Mouse (Mus musculus): ENCODE results near the gene Myoc. TPM values are rescaled to one million over a fixed set of nuclear protein-coding genes. Genes with fewer than 3 reads are reported as not detected.
"Not testable (repeated sequence)": the region's sequence is repeated elsewhere in the genome, so short reads cannot be mapped to it uniquely, and the experiment has no call there.

The Myoc gene
- polyA plus RNA-seq, 1 experiment from 2014 or later: not detected

- no peaks in the 10 kb centered on the region for H3K4me1 ChIP-seq (ENCODE audit: control insufficient read depth, insufficient read depth, low read length)
- H3K27me3 ChIP-seq (ENCODE audit: control insufficient read depth, insufficient read depth, low read length): no peaks in the 10 kb centered on the region
- no peak overlapping the region for H3K4me2 ChIP-seq (ENCODE audit: low read depth, low read length)
- H3K4me3 ChIP-seq (replicated peaks; ENCODE audit: low read length): no peak overlapping the region
- ATAC-seq (ENCODE audit: insufficient read depth, low FRiP score): no peak
- 75% methylated on average over 1 of the region's 1 CpGs for WGBS
- no peak overlapping the region for H3K9ac ChIP-seq (ENCODE audit: low read length)
- no peaks in the 10 kb centered on the region for H3K36me3 ChIP-seq (ENCODE audit: control insufficient read depth, insufficient read depth, low read length)
- no peak overlapping the region for H3K27ac ChIP-seq (ENCODE audit: low read length)
- no peaks in the 10 kb centered on the region for H3K9me3 ChIP-seq (replicated peaks; ENCODE audit: control insufficient read depth, low read length)
These were observed 23.4 kb upstream of the Myoc start for GRCm38 (mm10) chr1:162615511-162615910.

GRCm38 (mm10) chr1:162620487-162620886, 18.5 kb upstream of the Myoc start:
- Histone ChIP-seq H3K9me3 (replicated peaks; ENCODE audit: control insufficient read depth, low read length) (no peaks in the 10 kb centered on the region), H3K9ac (ENCODE audit: low read length) (no peak overlapping the region), H3K36me3 (ENCODE audit: control insufficient read depth, insufficient read depth, low read length) (no peaks in the 10 kb centered on the region), H3K4me2 (ENCODE audit: low read depth, low read length) (no peak overlapping the region), H3K27me3 (ENCODE audit: control insufficient read depth, insufficient read depth, low read length) (no peaks in the 10 kb centered on the region), H3K4me1 (ENCODE audit: control insufficient read depth, insufficient read depth, low read length) (no peaks in the 10 kb centered on the region), H3K27ac (ENCODE audit: low read length) (no peak overlapping the region), H3K4me3 (replicated peaks; ENCODE audit: low read length) (no peak overlapping the region)
- no peak for ATAC-seq (ENCODE audit: insufficient read depth, low FRiP score)
- 61% methylated on average over 4 of the region's 4 CpGs for WGBS

GRCm38 (mm10) chr1:162623895-162624294, 15.1 kb upstream of the Myoc start:
- no peaks in the 10 kb centered on the region for H3K9me3 ChIP-seq (replicated peaks; ENCODE audit: control insufficient read depth, low read length)
- H3K4me1 ChIP-seq (ENCODE audit: control insufficient read depth, insufficient read depth, low read length): no peaks in the 10 kb centered on the region
- no peak overlapping the region for H3K9ac ChIP-seq (ENCODE audit: low read length)
- H3K4me3 ChIP-seq (replicated peaks; ENCODE audit: low read length): no peak overlapping the region
- 30% methylated on average over 4 of the region's 4 CpGs for WGBS
- no peak overlapping the region for H3K27ac ChIP-seq (ENCODE audit: low read length)
- H3K36me3 ChIP-seq (ENCODE audit: control insufficient read depth, insufficient read depth, low read length): no peaks in the 10 kb centered on the region
- ATAC-seq (ENCODE audit: insufficient read depth, low FRiP score): no peak
- no peaks in the 10 kb centered on the region for H3K27me3 ChIP-seq (ENCODE audit: control insufficient read depth, insufficient read depth, low read length)
- H3K4me2 ChIP-seq (ENCODE audit: low read depth, low read length): no peak overlapping the region

- no peak overlapping the region for H3K4me3 ChIP-seq (replicated peaks; ENCODE audit: low read length)
- no peak overlapping the region for H3K4me2 ChIP-seq (ENCODE audit: low read depth, low read length)
- H3K4me1 ChIP-seq (ENCODE audit: control insufficient read depth, insufficient read depth, low read length): no peaks in the 10 kb centered on the region
- no peaks in the 10 kb centered on the region for H3K9me3 ChIP-seq (replicated peaks; ENCODE audit: control insufficient read depth, low read length)
- no peaks in the 10 kb centered on the region for H3K27me3 ChIP-seq (ENCODE audit: control insufficient read depth, insufficient read depth, low read length)
- H3K9ac ChIP-seq (ENCODE audit: low read length): no peak overlapping the region
- 52% methylated on average over 7 of the region's 7 CpGs for WGBS
- H3K36me3 ChIP-seq (ENCODE audit: control insufficient read depth, insufficient read depth, low read length): no peaks in the 10 kb centered on the region
- no peak overlapping the region for H3K27ac ChIP-seq (ENCODE audit: low read length)
- no peak for ATAC-seq (ENCODE audit: insufficient read depth, low FRiP score)
These were observed 13.7 kb upstream of the Myoc start for GRCm38 (mm10) chr1:162625229-162625628.

- H3K27ac ChIP-seq (ENCODE audit: low read length); H3K36me3 ChIP-seq (ENCODE audit: control insufficient read depth, insufficient read depth, low read length); H3K4me2 ChIP-seq (ENCODE audit: low read depth, low read length); H3K4me3 ChIP-seq (replicated peaks; ENCODE audit: low read length); H3K4me1 ChIP-seq (ENCODE audit: control insufficient read depth, insufficient read depth, low read length); H3K9ac ChIP-seq (ENCODE audit: low read length); H3K9me3 ChIP-seq (replicated peaks; ENCODE audit: control insufficient read depth, low read length); ATAC-seq (ENCODE audit: insufficient read depth, low FRiP score); H3K27me3 ChIP-seq (ENCODE audit: control insufficient read depth, insufficient read depth, low read length): not testable (repeated sequence)
- 75% methylated on average over 4 of the region's 4 CpGs for WGBS
These were observed 11.1 kb upstream of the Myoc start for GRCm38 (mm10) chr1:162627821-162628220.

- H3K9ac ChIP-seq (ENCODE audit: low read length); H3K9me3 ChIP-seq (replicated peaks; ENCODE audit: control insufficient read depth, low read length); H3K27ac ChIP-seq (ENCODE audit: low read length); H3K27me3 ChIP-seq (ENCODE audit: control insufficient read depth, insufficient read depth, low read length); H3K4me3 ChIP-seq (replicated peaks; ENCODE audit: low read length); H3K36me3 ChIP-seq (ENCODE audit: control insufficient read depth, insufficient read depth, low read length); H3K4me2 ChIP-seq (ENCODE audit: low read depth, low read length); H3K4me1 ChIP-seq (ENCODE audit: control insufficient read depth, insufficient read depth, low read length); ATAC-seq (ENCODE audit: insufficient read depth, low FRiP score): not testable (repeated sequence)
- 92% methylated on average over 15 of the region's 15 CpGs for WGBS
These were observed 10.6 kb upstream of the Myoc start for GRCm38 (mm10) chr1:162628326-162628725.

GRCm38 (mm10) chr1:162635291-162635931, 3.5 kb upstream of the Myoc start:
- H3K27me3 ChIP-seq (ENCODE audit: control insufficient read depth, insufficient read depth, low read length); H3K4me2 ChIP-seq (ENCODE audit: low read depth, low read length); H3K4me3 ChIP-seq (replicated peaks; ENCODE audit: low read length); H3K4me1 ChIP-seq (ENCODE audit: control insufficient read depth, insufficient read depth, low read length); ATAC-seq (ENCODE audit: insufficient read depth, low FRiP score); H3K9ac ChIP-seq (ENCODE audit: low read length); H3K27ac ChIP-seq (ENCODE audit: low read length); H3K36me3 ChIP-seq (ENCODE audit: control insufficient read depth, insufficient read depth, low read length); H3K9me3 ChIP-seq (replicated peaks; ENCODE audit: control insufficient read depth, low read length): not testable (repeated sequence)
- WGBS: 46% methylated on average over 1 of the region's 1 CpGs

GRCm38 (mm10) chr1:162636516-162636915, 2.4 kb upstream of the Myoc start:
- Histone ChIP-seq H3K27ac (ENCODE audit: low read length) (no peak overlapping the region), H3K4me2 (ENCODE audit: low read depth, low read length) (no peak overlapping the region), H3K4me1 (ENCODE audit: control insufficient read depth, insufficient read depth, low read length) (no peaks in the 10 kb centered on the region), H3K27me3 (ENCODE audit: control insufficient read depth, insufficient read depth, low read length) (no peaks in the 10 kb centered on the region), H3K9ac (ENCODE audit: low read length) (no peak overlapping the region), H3K36me3 (ENCODE audit: control insufficient read depth, insufficient read depth, low read length) (no peaks in the 10 kb centered on the region), H3K4me3 (replicated peaks; ENCODE audit: low read length) (no peak overlapping the region), H3K9me3 (replicated peaks; ENCODE audit: control insufficient read depth, low read length) (no peaks in the 10 kb centered on the region)
- ATAC-seq (ENCODE audit: insufficient read depth, low FRiP score): no peak
- 61% methylated on average over 3 of the region's 3 CpGs for WGBS

GRCm38 (mm10) chr1:162638535-162638934, 420 bp upstream of the Myoc start:
- H3K9me3 ChIP-seq (replicated peaks; ENCODE audit: control insufficient read depth, low read length): no peaks in the 10 kb centered on the region
- no peaks in the 10 kb centered on the region for H3K4me1 ChIP-seq (ENCODE audit: control insufficient read depth, insufficient read depth, low read length)
- no peak overlapping the region for H3K4me3 ChIP-seq (replicated peaks; ENCODE audit: low read length)
- no peak overlapping the region for H3K4me2 ChIP-seq (ENCODE audit: low read depth, low read length)
- H3K9ac ChIP-seq (ENCODE audit: low read length): no peak overlapping the region
- H3K27me3 ChIP-seq (ENCODE audit: control insufficient read depth, insufficient read depth, low read length): no peaks in the 10 kb centered on the region
- 90% methylated on average over 4 of the region's 4 CpGs for WGBS
- ATAC-seq (ENCODE audit: insufficient read depth, low FRiP score): no peak
- no peaks in the 10 kb centered on the region for H3K36me3 ChIP-seq (ENCODE audit: control insufficient read depth, insufficient read depth, low read length)
- H3K27ac ChIP-seq (ENCODE audit: low read length): no peak overlapping the region

Measured in stomach, embryonic 16.5 days (tissue).